Mouse (Mus musculus): Measurements from ENCODE around the gene Trim7. TPM values are rescaled to one million over a fixed set of nuclear protein-coding genes. Genes with fewer than 3 reads are reported as not detected.
"Not testable (repeated sequence)": the region's sequence is repeated elsewhere in the genome, so short reads cannot be mapped to it uniquely, and the experiment has no call there.

Trim7 gene
- total RNA-seq, 4 experiments from 2014 or later: 3.4 to 4.5 (median 3.8) TPM

GRCm38 (mm10) chr11:48846881-48847280 is 20.9 kb downstream of the Trim7 start:
- no peak for DNase-seq (ENCODE audit: low spot score in 2 of 2)

GRCm38 (mm10) chr11:48850240-48850639 is 24.3 kb downstream of the Trim7 start:
- no peak for DNase-seq (ENCODE audit: low spot score in 2 of 2)

- DNase-seq (ENCODE audit: low spot score in 2 of 2): no peak
These were observed 25.5 kb downstream of the Trim7 start for GRCm38 (mm10) chr11:48851270-48851995.

GRCm38 (mm10) chr11:48852190-48852589 is 26.2 kb downstream of the Trim7 start:
- no peak for DNase-seq (ENCODE audit: low spot score in 2 of 2)

- DNase-seq (ENCODE audit: low spot score in 2 of 2): no peak
These were observed 26.9 kb downstream of the Trim7 start for GRCm38 (mm10) chr11:48852624-48853473.

- DNase-seq (ENCODE audit: low spot score in 2 of 2): peak; percentile 83 to 99
These were observed 27.7 kb downstream of the Trim7 start for GRCm38 (mm10) chr11:48853474-48854180.

GRCm38 (mm10) chr11:48859014-48859413 is 33.1 kb downstream of the Trim7 start:
- DNase-seq (ENCODE audit: low spot score in 2 of 2): no peak

- DNase-seq (ENCODE audit: low spot score in 2 of 2): no peak
These were observed 36.9 kb downstream of the Trim7 start for GRCm38 (mm10) chr11:48862784-48863319.

GRCm38 (mm10) chr11:48863808-48864207 is 37.9 kb downstream of the Trim7 start:
- DNase-seq (ENCODE audit: low spot score in 2 of 2): no peak

GRCm38 (mm10) chr11:48866481-48866880 is 40.5 kb downstream of the Trim7 start:
- no peak for DNase-seq (ENCODE audit: low spot score in 2 of 2)

- no peak for DNase-seq (ENCODE audit: low spot score in 2 of 2)
These were observed 43.6 kb downstream of the Trim7 start for GRCm38 (mm10) chr11:48869380-48870110.

- no peak for DNase-seq (ENCODE audit: low spot score in 2 of 2)
These were observed 44.8 kb downstream of the Trim7 start for GRCm38 (mm10) chr11:48870781-48871180.

- no peak for DNase-seq (ENCODE audit: low spot score in 2 of 2)
These were observed 45.3 kb downstream of the Trim7 start, which contains the start of gene Irgm1 for GRCm38 (mm10) chr11:48871201-48871772. Gene Irgm1, minus strand, starts transcription at chr11:48871683.

- DNase-seq (ENCODE audit: low spot score in 2 of 2): no peak
These were observed 46.0 kb downstream of the Trim7 start for GRCm38 (mm10) chr11:48871817-48872541.

- DNase-seq (ENCODE audit: low spot score in 2 of 2): no peak
These were observed 46.9 kb downstream of the Trim7 start for GRCm38 (mm10) chr11:48872695-48873300.

GRCm38 (mm10) chr11:48873591-48874290 is 47.8 kb downstream of the Trim7 start:
- no peak for DNase-seq (ENCODE audit: low spot score in 2 of 2)

GRCm38 (mm10) chr11:48874465-48874864 is 48.5 kb downstream of the Trim7 start:
- DNase-seq (ENCODE audit: low spot score in 2 of 2): no peak

GRCm38 (mm10) chr11:48875343-48875837 is 49.5 kb downstream of the Trim7 start:
- not testable (repeated sequence) for DNase-seq (ENCODE audit: low spot score in 2 of 2)

GRCm38 (mm10) chr11:48876680-48877079 is 50.7 kb downstream of the Trim7 start:
- no peak for DNase-seq (ENCODE audit: low spot score in 2 of 2)
